Mouse (Mus musculus) E14TG2a.4 (cell line): Measurements from ENCODE around the gene Ppdpf.

ENCODE experiments used
- H3K27me3 ChIP-seq: 2 replicates; pipeline ENCODE4 v1.6.1; 2014; ENCODE audit warnings: low read length, control low read depth; ENCODE audit not compliant: insufficient read depth
- H3K36me3 ChIP-seq: 2 replicates; pipeline ENCODE4 v1.6.1; 2014; ENCODE audit warnings: low read length, control low read depth; ENCODE audit not compliant: insufficient read depth
- H3K4me1 ChIP-seq: replicated peaks from 2 replicates; pipeline ENCODE4 v1.6.1; 2014; ENCODE audit warnings: low read depth, low read length, control low read depth
- H3K4me3 ChIP-seq: replicated peaks from 2 replicates; pipeline ENCODE4 v1.5.1; 2014; ENCODE audit warnings: mild to moderate bottlenecking, low read length
- H3K9me3 ChIP-seq: 2 replicates; pipeline ENCODE4 v1.6.1; 2014; ENCODE audit warnings: low read length, control low read depth
- CTCF ChIP-seq: conservative IDR thresholded peaks from 2 replicates; pipeline ENCODE4 v1.5.1; 2014; ENCODE audit warnings: low read length
- NANOG ChIP-seq: IDR thresholded peaks from 2 replicates; pipeline ENCODE4 v1.6.1; 2014; ENCODE audit warnings: borderline replicate concordance, low read length, mixed read lengths
- POU5F1 ChIP-seq: IDR thresholded peaks from 2 replicates; pipeline ENCODE4 v1.6.1; 2014; ENCODE audit warnings: low read length, borderline replicate concordance

Ppdpf gene

DNA sequence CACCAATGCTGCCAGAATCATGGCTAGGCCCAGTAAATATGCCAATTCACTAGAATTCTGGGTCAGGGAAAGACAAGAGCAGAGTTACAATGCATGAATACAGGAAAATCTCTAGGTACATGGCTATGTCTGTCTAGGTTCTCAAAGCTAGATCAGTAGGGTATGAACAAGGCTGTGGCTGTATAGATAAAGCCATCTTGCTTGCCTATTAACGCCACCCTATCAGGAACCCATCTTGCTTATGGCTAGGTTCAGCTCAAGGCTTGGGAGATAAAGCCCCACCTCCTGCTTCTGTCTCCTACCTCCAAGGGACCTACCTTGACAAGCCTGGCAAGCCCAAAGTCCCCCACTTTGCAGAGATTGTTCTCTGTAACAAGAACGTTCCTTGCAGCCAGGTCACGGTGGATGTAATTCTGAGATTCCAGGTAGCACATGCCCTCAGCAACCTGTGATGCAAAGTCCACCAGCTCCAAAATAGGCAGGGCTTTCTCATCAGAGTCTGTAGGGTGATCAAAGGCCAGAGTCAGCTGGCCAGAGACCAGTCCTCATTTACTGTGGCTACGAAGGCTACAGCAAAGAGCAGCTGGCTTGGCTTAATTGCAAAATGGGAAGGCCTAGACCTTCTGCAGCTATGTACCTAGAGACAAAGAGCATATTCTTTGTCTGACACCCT lies 9.7 kb downstream of the Ppdpf start:
- Histone ChIP-seq H3K36me3 (no peaks in the 10 kb centered on the region), H3K9me3 (no peaks in the 10 kb centered on the region), H3K27me3 (peaks cover 7% of the 10 kb centered on the region), H3K4me1 (peaks cover 20% of the 10 kb centered on the region), H3K4me3 (no peak overlapping the region)
- TF ChIP-seq NANOG = no peak
- no peak for TF ChIP-seq POU5F1
- TF ChIP-seq CTCF = no peak

DNA sequence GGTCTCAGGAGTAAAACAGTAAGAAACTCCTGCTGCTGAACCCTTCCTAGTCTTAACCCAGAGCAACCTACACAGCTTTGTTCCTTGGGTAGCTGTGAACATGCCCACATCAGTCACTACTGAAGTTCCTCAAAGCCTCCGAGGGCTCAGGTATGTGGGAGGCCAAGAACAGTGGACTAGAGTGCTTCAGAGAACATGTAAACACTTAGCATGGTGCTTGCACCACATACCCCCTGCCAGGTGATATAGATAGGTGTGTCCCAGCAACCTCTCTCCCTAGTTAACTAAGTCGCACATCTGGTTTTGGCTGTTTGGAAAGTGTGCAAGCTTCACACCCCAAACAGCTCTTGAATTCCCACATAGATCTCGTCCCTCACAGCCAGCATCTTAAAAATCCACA lies 14.6 kb downstream of the Ppdpf start:
- peaks cover 7% of the 10 kb centered on the region for H3K4me1 ChIP-seq
- no peak for TF ChIP-seq NANOG
- TF ChIP-seq POU5F1 = no peak
- TF ChIP-seq CTCF = no peak
- no peak overlapping the region for H3K4me3 ChIP-seq

DNA sequence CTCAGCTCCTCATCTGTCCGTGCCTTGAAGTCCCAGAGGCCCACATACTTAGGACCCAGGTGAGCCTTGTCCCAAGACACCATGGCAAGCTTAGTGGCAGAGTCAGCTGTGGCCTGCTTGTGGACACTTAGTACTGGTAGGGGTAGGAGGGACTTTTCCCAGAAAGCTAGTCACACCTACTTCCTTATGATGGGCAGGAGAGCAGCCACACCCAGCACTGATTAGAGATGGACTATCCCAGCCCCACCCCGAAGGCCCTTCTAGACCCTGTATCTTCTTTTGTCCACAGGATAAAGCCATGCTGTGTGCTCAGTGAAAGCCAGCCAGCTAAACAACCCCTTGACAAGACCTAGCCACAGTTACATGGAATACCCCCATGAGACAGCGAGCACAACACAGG lies 15.4 kb downstream of the Ppdpf start, which contains the start of gene Ptk6:
TSS of gene Ptk6 (minus strand) at position 368 of the 400 bp plus-strand sequence.
- H3K9me3 ChIP-seq = no peaks in the 10 kb centered on the region
- no peaks in the 10 kb centered on the region for H3K36me3 ChIP-seq
- no peak within 1 kb of the TSS for H3K4me3 ChIP-seq
- TF ChIP-seq CTCF (no peak), POU5F1 (no peak), NANOG (no peak)
- H3K27me3 ChIP-seq = peaks cover 13% of the 10 kb centered on the region
- peaks cover 7% of the 10 kb centered on the region for H3K4me1 ChIP-seq

More for the DNA sequence above, 14.6 kb downstream of the Ppdpf start:
- Histone ChIP-seq H3K9me3 (no peaks in the 10 kb centered on the region), H3K27me3 (peaks cover 12% of the 10 kb centered on the region), H3K36me3 (no peaks in the 10 kb centered on the region)

DNA sequence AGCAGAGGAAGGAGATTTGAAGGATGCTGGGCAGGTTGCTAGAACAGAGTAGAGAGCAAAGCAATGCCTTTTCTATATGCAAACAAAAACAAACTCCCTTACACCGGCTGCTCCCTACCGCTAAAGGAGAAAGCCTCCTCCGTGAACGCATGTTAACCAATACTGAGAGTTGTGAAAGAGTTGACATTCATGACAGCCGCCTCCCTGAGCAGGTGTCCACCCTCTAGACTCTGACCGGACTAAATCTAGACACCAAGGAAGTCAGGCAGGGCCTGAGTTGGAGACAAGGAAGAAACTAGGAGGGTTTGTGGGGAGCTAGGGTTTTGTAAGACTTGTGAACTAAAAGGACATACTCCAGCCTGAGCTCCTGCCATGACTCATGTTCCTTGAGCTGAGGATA lies 15.8 kb downstream of the Ppdpf start:
- TF ChIP-seq CTCF (no peak), POU5F1 (no peak), NANOG (no peak)

DNA sequence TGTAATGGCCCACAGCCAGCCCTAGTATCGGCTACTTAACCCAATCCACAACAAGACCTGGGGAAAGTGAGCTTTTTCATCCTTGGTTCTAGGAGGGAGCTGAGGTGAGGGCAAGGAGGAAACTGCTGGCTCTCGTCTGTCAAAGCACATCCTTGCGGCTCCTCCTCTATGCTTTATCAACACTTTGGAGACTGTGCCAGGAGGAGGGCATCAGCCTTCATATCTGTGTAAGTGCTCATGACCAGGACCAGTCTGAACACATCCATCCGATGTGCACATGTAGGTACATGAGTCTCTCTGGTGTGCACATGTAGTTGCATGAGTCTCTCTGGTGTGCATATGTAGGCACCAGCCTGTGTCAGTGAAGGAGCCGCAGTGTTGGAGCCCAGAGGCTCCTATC lies 18.6 kb downstream of the Ppdpf start:
- H3K4me1 ChIP-seq = peaks cover 7% of the 10 kb centered on the region
- no peak overlapping the region for H3K4me3 ChIP-seq
- H3K27me3 ChIP-seq = peaks cover 42% of the 10 kb centered on the region
- no peaks in the 10 kb centered on the region for H3K36me3 ChIP-seq
- TF ChIP-seq CTCF (no peak), POU5F1 (no peak), NANOG (no peak)
- no peaks in the 10 kb centered on the region for H3K9me3 ChIP-seq

More for the DNA sequence above, 15.8 kb downstream of the Ppdpf start:
- Histone ChIP-seq H3K36me3 (no peaks in the 10 kb centered on the region), H3K9me3 (no peaks in the 10 kb centered on the region), H3K27me3 (peaks cover 18% of the 10 kb centered on the region), H3K4me3 (no peak overlapping the region), H3K4me1 (peaks cover 7% of the 10 kb centered on the region)

DNA sequence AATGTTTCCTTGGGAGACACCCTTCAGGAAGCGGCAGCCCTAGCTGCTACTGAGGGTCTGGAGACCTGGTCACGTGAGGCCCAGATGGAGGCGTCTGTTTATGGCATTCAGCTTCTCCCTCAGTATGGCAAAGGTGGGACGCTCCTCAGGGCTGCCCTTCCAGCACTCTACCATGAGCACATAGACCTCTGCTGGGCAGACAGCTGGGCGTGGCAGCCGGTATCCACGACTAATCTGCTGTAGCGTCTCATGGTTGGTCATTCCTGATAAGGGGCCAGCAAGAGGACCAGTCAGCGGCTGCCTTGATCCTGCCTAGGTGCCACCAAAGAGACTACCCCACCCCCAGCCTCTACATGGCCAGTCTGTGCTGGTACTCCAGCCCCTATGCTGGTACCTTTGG lies 19.1 kb downstream of the Ppdpf start:
- Histone ChIP-seq H3K4me3 (no peak overlapping the region), H3K36me3 (no peaks in the 10 kb centered on the region), H3K4me1 (peaks cover 7% of the 10 kb centered on the region), H3K9me3 (no peaks in the 10 kb centered on the region), H3K27me3 (peaks cover 46% of the 10 kb centered on the region)
- no peak for TF ChIP-seq POU5F1
- TF ChIP-seq NANOG = no peak
- no peak for TF ChIP-seq CTCF

DNA sequence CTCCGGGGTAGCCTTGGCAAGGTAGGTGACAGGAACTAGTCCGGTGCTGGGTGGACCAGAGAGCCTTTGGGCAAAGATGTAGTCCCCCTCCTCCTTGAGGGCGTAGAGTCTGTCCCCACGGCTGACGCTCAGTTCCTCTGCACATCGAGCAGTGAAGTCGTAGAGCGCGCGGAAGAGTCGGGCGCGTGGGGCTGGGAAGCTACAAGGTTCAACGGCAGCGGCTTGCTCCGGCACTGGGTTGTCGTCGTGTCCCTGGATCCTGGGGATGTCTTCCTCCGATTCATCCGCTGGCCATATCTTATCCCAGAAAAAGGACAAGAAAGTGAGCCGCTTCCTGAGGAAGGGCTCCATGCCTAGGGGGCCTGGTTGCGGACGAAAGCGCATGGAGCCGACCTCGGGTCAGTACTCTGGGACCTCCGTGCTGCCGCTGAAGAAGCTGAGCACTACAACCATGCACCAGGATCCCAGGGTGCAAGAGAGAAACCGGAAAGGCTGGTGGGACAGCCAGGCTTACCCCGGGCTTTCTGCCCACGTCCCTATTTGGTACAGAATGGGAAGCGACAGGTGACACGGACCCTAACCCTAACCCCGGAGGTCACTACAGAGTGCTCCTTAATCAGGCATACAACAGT lies 25.5 kb downstream of the Ppdpf start:
- Histone ChIP-seq H3K4me1 (peaks cover 31% of the 10 kb centered on the region), H3K4me3 (peak overlapping the region; percentile 70), H3K9me3 (no peaks in the 10 kb centered on the region), H3K36me3 (no peaks in the 10 kb centered on the region), H3K27me3 (peaks cover 75% of the 10 kb centered on the region)
- TF ChIP-seq NANOG = no peak

DNA sequence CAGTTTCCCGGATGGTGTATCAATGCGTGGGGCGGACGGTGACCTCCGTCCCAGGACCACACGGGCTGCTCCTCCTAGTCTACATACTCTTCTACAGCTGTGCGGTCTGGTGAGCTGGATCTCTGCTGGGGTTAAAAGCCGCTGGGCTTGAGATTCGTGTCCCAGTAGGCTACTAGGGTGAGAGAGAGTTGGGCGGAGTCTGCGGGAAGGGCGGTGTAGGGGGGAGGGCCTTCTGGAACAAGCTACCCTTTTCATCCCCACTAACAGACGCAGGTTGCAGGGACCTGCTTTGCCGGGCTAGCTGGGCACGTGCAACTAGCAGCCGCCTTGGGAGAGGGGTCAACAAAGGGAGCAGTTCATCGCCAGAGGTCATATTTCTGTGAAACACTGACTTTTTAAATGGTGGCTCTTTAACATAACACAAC lies 26.0 kb downstream of the Ppdpf start, which contains the start of gene Srms:
TSS of gene Srms (minus strand) at position 165 of the 425 bp plus-strand sequence.
- Histone ChIP-seq H3K27me3 (peaks cover 69% of the 10 kb centered on the region), H3K36me3 (no peaks in the 10 kb centered on the region), H3K4me1 (peaks cover 31% of the 10 kb centered on the region), H3K9me3 (no peaks in the 10 kb centered on the region), H3K4me3 (peak within 1 kb of the TSS; percentile 70)
- TF ChIP-seq CTCF (no peak), NANOG (peak; percentile 73; the same call in 1 of the 2 replicates)
